Mouse (Mus musculus) adrenal gland, postnatal 10 days (tissue): ENCODE measurements at regions not wholly inside any gene's neighbourhood (a gene's known extent, or its start where the extent isn't known, plus 50 kb on each side); places are given as distances from the start of the nearest gene placed in this dataset.

ENCODE experiments used
- DNase-seq: peaks from one replicate; pipeline ENCODE4 v3.0.0; 2021; ENCODE audit warnings: mixed read lengths

DNA sequence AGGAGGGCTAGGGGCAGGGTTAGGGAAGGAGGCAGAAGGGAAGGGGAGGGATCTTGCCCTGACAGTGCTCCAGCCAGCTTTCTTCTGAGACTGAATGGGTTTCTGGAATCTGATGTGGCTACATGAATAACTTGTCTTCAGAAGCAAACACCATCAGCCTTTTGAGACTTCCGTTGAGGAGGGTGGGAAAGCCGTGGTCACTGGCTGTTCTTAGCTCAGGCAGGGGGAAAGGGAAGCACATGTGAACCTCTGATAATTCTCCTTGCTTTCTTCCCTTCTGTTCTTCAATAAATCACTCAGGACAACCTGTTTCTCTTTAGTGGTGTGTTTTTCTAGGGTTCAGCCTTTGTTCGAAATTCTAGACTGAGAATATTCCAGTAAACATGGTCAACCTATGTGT is 148.9 kb downstream of the Bcl11a start:
- DNase-seq: no peak

- DNase-seq: no peak
These were observed 155.5 kb downstream of the Bcl11a start for GRCm38 (mm10) chr11:24233376-24233775.

- no peak for DNase-seq
These were observed 156.0 kb downstream of the Bcl11a start for GRCm38 (mm10) chr11:24233821-24234220.

- no peak for DNase-seq
These were observed 156.6 kb downstream of the Bcl11a start for GRCm38 (mm10) chr11:24234422-24234821.

- DNase-seq: no peak
These were observed 157.5 kb downstream of the Bcl11a start for GRCm38 (mm10) chr11:24235326-24235725.

DNA sequence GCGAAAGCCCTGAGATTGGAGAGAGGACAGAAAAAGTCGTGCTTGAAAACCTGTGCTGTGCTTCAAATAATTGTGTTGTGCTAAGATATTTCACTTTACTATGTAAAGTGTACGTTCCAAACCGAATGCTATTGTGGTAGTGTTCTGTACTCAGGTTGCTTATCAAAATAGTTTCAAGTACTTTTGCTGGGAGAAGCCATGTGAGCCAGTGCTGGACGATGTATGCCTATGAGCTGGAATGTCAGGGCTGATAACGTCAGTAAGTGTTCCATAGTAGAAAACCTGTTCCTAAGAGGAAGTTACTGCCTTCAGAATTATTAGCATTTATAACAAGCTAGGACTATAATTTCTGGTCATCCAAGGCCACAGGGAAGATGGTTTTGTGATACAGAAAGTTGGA is 161.8 kb downstream of the Bcl11a start:
- no peak for DNase-seq

- DNase-seq: no peak
These were observed 164.2 kb downstream of the Bcl11a start for GRCm38 (mm10) chr11:24242096-24242495.

DNA sequence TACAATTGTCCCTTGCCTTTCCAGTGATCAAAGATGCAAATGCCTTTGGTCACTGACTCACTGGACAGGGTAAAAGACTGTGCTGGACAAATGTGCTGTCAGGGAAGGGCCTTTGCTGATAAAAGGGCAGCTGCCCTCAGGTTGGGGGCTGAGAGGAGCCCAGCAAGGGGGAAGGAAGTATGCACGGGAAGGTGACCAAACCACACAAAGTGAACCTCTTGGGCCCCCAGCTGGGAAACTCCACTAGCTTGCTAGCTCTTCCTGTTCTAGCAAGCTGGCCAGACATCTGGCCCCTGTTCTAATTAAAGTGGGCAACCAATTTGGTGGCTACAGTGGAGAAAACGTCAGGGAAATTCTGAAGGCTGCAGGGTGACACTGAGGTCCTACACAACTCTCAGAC is 165.0 kb downstream of the Bcl11a start:
- DNase-seq: no peak

DNA sequence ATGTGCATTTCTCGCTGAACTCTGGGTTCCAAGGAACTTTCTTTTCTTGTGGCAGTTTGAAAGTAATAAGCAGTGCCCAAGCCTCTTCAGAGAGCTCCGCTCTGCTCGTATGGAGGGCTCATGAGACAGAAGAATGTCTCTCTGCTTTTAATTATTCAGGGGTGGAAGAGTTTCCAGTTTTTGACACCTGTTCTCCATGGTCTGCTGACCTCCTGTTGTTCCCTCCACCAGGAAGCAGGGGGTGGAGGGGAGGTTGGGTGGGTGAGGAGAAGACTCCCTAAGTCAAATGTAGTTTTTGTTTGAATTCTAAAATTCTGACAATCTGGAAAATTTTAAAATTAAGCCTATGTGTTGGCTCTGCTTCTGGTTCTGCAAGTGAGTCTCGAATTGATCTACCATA is 167.5 kb downstream of the Bcl11a start:
- no peak for DNase-seq

- no peak for DNase-seq
These were observed 168.5 kb downstream of the Bcl11a start for GRCm38 (mm10) chr11:24246314-24246713.

DNA sequence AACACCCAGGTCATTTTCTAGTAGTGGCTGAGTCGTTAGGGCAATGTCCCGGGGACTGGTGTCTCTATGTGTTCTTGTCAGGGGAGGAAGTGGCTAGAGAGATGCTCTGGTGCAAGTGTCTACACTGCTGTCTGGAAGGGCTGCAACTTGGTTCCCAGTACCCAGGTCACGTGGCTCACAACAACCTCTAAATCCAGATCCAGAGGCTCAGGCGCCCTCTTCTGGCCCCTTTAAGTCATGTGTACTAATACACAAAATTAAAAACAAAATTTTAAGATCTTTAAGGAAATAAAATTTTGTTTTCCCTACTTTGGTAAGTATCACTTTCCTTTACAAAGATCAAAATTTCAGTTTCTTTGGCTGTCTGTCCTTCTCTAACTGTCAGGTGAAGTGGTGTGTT is 169.4 kb downstream of the Bcl11a start:
- no peak for DNase-seq

- DNase-seq: peak; percentile 28
These were observed 173.7 kb downstream of the Bcl11a start for GRCm38 (mm10) chr11:24251516-24251915.

DNA sequence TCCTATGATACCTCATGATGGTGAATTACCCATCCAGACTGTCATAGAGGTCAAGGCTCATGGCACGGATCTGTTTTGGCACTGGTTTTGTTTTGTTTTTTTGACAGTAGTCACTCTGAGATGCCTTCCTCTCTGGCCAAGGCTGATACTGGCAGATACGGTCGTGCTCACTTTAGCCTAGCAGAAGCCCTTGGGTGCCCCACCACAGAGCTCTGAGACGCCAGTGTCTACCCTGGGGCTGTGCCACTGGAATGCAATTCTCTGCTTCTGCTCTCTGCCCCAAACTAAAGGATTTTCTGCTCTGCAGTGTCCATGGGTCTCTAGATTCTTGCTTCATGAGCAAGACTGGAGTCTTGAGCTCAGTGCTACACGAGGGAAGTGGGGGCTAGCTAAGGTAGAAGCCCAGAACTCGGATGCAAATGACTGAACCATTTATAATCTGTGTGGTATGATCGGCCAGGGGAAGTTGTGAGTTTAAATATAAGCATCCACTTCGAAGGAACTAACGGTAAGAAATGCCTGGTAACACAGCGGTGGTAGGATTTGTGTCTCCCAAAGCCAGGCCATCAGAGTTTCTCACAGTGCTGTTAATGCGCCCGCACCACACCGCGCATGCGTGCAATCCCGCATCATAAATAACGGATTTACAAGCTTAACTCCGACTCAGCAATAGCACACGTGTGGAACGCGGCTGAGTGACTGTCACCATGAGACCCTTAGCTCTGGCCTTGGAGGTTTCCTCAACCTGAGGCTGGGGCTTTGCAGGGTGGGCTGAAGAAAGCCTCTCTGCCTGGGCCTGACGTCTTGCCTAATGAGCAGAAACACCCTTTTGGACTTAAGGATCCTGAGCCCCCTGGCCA is 177.6 kb downstream of the Bcl11a start:
- no peak for DNase-seq

- DNase-seq: no peak
These were observed 179.9 kb downstream of the Bcl11a start for GRCm38 (mm10) chr11:24257741-24258140.

DNA sequence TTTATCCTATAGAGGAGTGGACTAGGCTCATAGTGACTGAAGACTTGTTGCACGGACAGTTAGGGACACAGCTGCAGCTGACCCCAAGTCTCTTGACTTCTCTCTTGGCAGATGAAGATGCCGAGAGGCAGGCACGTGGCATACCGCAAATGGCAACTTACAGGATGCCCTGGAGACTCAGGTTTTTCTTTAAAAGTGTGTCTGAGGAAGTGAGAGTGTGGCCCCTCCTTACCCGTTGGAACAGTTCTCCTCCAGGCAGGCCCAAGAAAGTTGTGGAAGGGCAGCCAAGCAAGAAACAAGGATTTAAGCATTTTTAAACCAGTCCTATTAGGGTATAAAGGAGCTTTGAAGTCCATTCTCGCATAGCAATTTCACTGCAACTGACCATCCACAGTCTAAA is 180.5 kb downstream of the Bcl11a start:
- no peak for DNase-seq

GRCm38 (mm10) chr11:24259668-24260067 is 181.8 kb downstream of the Bcl11a start:
- no peak for DNase-seq

DNA sequence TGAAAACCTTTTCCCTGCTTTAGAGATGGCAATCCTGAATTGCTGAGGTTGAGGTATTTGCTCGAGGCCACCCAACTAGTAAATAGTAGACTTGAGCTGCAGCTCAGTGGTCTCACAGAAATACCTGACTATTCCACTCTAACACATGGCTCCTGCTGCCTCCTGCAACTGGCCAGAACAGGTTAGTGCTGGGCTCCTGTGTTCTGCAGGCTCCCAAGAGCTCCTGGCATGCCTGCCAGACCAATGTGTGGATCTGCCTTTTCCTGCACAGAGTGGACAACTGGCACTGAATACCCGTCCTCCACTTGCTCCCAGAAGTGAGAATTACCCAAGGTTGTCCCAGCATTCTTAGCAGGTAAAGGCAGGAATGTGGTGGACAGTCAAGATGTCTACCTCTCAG is 191.2 kb downstream of the Bcl11a start:
- no peak for DNase-seq

- DNase-seq: no peak
These were observed 203.8 kb downstream of the Bcl11a start for GRCm38 (mm10) chr11:24281628-24282027.

DNA sequence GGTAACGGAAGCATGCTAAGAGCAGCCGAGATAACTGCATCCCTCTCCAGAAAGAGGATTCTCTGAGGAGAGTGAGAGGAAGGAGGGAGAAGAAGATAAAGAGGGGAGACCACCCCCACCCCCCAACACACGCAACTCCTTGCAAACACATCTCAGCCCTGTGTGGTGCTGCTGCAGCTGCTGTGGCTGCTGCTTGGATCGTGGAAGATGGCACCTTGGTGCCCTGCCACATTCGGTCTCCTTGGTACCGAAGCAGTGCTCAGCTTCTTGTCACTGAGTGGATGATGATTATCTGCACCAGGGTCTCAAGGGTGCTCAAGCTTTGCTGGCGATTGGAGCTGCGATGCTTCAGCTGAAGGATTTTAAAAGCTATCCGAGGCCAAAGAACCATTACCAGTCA is 204.7 kb downstream of the Bcl11a start:
- no peak for DNase-seq

DNA sequence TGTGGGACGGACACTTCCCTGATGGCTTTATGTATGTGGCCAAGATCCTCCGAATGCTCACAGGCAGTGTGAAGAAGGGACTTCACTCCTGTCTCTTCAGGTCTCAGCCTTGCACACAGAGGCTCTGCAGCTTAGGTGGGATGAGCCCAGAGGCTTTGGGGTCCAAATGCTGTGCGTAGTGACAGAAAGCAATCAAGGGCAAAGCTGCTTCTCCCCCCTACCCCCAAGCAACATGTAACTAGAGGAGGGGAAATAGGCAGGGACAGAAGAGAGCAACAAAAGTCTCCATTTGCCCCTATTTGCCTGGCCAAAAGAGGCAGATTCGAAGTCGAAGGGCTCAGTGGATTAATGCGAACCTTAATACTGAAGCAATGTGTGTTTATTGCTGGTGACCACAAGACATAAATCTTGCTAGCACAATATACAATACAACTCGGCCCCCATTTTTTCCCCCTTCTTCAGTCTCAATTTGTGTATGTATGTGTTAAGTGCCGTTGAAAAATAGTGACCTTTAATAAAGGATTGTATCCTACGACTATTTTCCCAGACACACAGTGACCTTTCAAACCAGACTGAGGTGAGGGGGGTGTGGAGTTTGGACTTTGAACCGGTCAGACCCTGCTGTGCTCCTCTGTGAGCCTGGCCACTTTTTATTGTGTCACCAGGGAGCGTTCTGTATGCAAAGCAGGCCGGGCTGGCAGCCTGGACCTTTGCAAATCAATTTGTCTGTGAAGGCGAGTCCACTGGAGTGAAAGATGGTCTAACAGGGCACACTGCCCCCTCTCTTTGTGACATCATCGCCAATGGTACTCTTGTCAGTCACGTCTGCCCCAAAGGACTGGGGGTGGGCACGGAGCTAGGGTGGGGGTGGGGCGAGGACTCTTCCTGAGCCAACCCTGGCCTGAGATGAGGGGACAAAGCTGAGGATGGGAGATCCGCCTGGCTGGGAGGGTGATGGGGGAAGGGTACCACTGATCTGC is 208.6 kb downstream of the Bcl11a start:
- DNase-seq: peak; percentile 13

GRCm38 (mm10) chr11:24293209-24293608 is 215.4 kb downstream of the Bcl11a start:
- DNase-seq: no peak

DNA sequence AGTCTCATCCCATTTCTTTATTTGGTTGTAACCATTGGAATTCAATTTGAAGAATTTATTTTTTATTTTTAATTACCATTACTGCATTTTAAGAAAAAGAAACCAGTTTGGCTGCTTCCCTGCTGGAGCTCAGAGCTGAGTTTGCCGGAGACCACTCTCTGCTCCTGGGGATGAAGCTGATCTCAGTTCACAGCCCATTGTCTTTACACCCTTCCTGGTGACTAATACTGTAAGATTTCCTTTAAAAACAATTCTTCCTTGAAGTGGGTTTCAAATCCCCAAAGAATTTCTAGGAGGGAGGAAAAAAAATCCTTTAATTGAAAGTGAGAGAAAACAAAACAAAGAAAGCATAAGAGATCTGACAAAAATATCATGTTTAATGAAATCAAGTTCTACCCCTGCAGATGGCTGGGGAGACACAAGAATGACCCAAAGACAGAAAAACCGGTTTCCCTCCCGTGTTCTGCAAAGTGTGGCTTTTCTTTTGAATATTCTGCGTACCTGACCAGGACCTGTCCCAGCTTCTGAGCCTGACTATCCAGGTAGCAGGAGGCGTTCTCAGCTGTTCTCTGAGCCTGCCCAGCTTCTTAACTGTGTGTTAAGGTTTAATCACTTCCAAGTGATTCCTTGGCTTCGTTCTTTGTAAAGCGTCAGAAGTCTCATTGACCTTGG is 216.1 kb downstream of the Bcl11a start:
- no peak for DNase-seq
